Mouse (Mus musculus) megakaryocyte, adult 5-6 weeks (primary cell): ENCODE measurements around the gene Bace1. TPM values are rescaled to one million over a fixed set of nuclear protein-coding genes. Genes with fewer than 3 reads are reported as not detected.

ENCODE experiments used
- ATAC-seq: 2 replicates; pipeline ENCODE4 v1.8.0; 2016; ENCODE audit warnings: mild to moderate bottlenecking, inconsistent platforms; ENCODE audit not compliant: poor library complexity, severe bottlenecking
- total RNA-seq, 2 experiments: library from RNA; stranded (forward) in 1 of 2; stranded (reverse) in 1 of 2; fragments of 153-499, 151-499 nt in 1 of 2; fragments of 221-1000, 200-1000 nt in 1 of 2; gene quantifications; 2 replicates each; pipeline versions ENCODE4 v1.2.3 to v1.2.4; 2015 to 2017

Bace1 gene
- total RNA-seq (2015) (2.9 and 3.5 TPM in 2 replicates), total RNA-seq (2017) (4.1 and 7.2 TPM in 2 replicates)

DNA sequence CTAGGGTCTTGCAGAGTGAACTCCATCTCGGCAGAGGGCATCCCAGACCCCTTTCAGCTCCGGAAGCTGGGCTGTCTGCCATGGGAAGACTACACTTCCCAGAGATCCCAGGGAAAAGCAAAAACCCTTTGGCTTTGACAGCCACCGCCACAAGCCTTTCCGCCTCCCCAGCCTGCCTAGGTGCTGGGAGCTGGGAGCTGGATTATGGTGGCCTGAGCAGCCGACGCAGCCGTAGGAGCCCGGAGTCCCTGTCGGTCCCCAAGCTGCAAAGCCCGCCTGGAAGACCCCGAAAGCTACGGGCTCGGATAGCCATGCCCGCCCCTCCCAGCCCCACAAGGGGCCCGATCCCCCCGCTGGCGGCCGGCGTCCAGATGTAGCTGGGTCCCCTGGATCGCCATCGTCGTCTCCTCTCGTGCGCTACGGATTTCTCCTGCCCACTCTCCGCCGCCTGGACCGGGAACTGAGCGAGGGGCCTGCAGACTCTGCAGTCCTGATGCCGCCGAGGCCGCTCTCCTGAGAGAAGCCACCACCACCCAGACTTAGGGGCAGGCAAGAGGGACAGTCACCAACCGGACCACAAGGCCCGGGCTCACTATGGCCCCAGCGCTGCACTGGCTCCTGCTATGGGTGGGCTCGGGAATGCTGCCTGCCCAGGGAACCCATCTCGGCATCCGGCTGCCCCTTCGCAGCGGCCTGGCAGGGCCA is at the start of gene Bace1:
Gene Bace1 (plus strand): TSS at position 147 of the 705 bp plus-strand sequence.
- peak; percentile 45 for ATAC-seq

DNA sequence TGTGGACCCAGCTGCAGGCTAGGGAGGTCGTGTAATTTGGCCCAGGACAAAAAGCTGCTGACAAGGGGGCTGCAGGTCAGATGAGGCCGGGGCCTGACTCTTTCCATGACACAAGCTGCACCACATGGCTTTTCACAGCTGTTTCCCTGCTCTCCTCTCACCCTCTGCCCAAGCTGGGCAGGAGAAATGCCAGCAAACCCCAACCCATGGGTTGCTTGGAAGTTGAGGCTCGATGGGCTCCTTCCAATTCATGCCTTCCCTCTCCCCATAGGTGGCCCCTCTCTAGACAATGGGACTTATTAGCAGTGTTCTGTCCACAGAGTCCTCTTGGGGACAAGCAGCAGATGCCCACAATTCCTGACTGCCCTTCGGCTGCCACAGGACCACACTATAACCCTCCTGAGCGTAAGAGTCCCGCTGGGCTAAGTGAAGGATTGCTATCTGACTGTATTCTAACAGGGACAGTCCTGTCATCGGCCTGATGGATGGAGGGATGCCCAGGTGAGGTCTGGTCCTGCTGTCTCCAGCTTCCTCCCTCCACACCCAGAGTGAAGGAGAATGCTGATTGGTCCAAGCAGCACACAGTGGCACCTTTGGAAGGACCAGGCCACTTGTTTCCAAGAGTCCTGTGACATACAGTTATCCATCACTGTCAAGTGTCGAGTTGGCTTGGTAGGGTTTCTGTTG is 46.8 kb upstream of the Bace1 start:
- ATAC-seq = no peak

DNA sequence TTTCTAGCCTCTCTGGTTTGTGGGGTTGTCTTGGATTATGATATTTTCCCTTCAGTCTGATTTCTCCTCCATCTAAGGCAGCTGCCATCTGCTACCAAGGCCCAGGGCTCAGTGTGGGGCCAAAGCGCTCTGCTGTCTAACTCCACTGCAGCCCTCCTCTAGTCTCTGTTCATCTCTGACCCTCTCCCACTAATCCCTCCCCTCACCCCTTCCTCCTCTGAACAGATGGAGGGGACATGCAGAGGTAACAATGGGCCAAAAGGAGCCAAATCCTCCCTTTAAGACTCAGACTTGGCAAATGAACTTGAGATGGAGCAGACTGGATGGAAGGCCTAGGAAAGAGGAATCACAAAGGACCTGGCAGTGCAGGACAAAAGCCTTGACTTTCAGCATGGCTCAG is 46.1 kb upstream of the Bace1 start:
- no peak for ATAC-seq

DNA sequence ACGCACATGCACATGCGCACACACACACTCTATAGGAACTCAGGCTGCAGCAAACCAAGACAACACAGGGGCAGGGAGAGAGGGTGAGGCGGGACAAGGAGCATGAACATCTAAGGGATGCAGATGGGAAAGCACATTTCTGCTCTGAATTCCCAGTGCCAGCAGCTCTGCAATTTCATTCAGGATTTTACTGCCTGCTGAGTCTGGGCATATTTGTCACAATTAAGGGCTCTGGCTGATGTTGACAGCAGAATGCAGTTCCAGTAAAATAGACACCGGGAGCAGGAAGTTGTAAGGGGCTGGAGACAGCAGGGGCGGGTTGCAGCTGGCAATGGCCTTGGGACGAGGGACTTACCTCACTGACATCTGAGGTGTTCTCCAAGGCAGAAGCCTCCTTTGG is 44.7 kb upstream of the Bace1 start:
- ATAC-seq = no peak

DNA sequence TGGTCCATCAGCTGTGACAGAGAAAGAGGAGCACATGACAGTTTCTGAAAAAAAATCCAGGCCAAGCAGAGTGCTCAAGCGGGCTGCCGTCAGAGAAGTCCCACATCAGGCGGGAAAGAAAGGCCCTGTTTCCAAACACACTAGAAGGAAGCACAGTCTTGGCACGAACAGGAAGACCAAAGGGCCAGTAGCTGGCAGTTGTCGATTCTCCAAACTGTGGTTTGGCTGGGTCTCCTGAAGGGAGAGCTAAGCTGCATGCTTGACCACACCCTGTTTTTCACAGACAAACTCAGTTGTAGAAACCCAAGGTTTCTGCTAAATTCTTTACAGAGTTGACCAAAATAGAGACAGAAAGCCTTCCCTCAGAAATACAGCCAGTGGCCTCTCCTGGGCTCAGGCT is 42.7 kb upstream of the Bace1 start:
- ATAC-seq = no peak

DNA sequence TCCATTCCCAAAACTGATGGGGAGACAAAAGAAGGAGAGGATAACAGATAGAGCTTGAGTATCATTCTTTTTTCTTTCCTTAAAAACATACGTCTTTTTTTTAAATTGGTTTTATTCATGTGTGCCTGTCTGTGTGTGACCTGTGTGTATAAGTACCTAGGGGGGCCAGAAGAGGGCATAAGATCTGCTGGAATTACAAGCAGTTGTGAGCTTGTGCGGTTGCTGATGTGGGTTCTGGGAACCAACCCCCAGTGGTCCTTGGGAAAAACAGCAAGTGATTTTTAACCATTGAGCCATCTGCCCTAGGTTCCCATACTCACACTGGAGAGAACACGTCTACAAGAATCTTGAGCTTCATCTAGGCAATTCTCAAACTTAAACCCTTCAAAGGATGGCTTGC is 41.1 kb upstream of the Bace1 start:
- no peak for ATAC-seq

DNA sequence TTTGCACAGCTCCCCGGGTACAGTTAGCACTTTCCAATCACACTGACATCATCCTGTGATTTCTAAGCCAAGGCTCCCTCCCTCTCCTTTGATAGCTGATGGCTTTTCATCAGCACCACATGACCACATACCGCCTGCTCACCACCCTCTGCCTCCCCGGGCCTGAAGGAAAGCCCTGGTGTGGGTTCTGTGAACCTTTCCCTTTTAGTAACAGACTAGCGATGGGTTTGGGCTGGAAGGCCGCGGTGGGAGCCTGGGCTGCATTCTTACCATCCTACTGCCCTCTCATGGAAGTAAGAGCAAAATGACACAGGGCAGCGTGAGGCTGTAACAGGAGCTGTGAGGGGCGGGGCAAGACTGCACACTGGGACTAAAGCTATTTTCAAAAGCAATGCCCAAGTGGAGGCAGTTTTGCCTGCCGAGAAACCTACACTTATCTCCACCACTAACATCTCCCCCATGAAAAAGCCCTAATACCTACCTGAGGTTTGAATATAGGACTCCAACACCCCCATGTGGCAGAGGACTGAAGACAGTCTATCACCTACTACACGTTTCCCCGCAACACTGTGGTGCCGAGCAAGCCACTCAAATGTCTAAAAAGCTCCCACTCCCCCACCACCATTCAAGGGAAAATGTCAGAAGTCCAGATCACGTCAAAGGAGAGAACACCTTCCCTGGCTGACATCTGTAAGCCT is 39.8 kb upstream of the Bace1 start:
- ATAC-seq = no peak

DNA sequence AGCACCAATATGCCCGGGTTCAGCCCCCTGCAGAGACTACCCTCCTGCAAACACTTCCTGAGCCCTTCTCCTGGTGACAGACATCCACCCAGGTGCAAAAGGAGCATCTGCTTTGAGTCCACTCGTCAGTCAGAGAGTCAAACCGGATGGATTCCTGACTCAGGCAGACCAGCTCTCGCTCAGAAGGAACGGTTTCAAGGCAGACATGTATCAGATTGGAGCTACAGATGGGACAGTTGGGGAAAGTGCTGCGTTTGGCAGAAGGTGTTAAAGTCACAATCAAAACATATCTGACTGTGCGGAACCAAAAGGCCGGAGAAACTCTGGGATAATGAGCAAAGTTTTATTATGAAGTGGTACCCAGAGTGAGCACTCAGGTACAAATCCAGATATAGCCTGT is 39.0 kb upstream of the Bace1 start:
- no peak for ATAC-seq

DNA sequence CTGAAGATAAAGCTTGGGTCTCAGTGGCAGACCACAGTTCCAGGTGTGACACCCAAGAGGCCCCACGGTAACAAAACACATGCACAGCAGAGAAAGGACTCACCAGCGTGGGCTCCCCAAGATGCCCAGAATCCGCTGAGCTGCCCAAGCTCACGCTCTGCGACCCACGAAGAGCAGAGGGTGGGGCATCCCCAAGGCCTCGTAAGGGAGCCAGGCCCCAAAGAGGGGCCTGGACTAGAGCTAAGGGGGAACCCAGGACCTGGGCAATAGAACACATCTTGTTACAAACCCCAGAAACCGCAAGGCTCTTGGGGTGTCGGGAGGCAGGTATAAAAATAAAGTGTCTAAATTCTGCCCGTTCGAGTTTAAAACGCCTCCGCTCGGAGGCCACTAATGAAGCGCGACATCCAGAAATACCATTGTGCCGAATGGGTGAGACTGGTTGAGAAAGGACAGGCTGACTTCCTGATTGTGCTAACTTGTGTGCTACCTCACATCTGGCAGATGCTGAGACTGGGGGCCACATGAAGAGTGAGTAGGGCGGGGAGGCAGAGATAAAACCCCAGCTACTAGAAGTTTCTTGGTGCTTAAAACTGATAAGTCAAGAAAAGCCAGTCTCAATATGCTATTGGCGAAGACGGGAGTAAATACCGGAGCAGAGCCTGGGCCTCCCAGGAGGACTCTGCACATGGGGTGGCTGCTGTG is 35.2 kb upstream of the Bace1 start:
- peak; percentile 38; the same call in 1 of the 2 replicates for ATAC-seq

DNA sequence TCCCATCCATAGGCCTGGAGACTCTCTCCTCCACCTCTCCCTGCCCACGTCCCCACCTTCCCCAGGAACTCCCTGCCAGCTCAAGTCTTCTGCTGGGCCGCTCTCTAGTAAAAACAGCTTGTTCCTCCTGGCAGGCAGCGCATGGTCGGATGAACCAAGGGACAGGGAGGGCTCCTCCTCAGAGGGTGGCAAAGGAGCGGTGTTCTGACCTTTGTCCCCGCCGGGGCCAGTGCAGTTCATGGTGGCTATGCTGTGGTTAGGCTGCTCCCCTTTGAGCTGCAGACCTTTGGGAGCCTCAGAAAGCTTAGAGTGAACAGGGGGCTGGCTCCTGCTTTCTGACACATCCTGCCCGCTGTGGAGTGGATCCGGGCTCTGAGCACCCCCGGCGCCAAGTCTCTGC is 31.5 kb upstream of the Bace1 start:
- ATAC-seq = no peak

DNA sequence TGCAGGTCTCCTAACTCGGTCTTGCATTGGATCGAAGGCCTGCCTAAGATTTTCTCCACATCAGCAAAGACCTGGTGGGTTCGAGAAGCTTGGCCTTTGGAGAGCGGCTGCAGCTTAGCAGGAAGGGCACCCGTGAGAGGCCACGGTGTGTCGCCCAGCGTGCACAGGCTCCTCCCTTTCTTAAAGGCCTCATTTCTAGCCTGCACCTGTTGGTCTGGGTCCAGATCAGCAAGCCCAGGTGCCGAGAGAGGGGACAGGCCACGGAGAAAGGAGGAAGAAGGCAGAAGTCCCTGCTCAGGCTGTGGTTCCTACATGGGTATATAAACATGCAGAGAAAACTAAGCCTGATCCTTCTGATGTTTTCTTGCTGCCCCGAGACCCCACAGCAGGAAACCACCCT is 31.0 kb upstream of the Bace1 start:
- ATAC-seq = no peak

DNA sequence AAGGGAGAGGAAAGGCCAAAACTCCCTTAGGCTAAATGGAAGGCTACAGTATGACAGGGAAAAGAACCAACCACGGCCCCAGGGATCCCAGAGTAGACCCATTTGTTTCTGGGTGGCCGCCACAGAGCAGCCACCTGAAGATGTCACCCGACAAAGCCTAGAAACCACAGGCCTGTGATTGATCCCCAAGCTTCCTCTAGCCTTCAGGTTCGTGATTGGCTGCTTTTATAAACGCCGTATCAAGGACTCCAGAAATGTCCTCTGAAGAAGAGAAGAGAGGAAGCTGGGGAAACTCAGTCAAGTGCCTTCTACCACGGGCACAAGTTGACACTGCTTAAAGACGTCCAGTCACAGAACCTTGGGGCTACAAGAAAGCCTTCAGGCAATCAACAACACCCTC is 30.6 kb upstream of the Bace1 start:
- ATAC-seq = no peak

DNA sequence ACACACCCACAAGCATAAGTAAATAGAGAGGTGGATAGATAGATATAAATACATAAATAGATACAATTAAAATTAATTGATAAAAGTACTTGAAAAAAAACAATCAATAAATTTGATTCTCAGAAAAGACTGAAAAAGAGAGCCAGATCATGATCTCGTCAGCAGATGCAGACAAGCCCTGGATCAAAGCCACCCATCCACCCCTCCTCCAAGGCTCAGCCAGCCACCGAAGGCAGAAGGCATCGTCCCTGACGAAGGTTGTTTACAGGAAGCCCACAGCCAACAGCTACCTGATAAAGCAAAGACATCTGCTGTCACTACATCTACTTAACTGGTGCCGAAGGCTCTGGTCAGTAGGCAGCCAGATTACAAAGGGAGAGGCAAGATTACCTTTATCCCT is 26.4 kb upstream of the Bace1 start:
- no peak for ATAC-seq

DNA sequence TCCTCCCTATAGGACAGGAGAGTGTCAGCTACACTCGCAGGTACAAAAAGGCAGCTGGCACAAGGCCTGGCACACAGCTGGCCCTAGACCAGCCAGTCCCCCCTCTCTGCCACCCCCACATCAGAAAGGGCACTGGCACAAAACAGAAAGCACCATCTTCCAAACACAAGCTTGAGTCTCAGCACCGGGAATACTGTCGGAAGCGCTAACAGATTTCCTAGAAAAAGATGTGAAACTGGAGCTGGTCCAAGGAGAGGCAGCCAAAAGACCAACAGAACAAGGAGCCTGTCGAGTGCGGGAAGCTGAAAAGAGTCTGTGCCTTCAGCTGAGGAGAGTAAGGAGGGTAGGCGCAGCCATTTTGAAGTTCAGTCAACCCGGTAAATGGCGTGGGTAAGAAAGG is 23.3 kb upstream of the Bace1 start:
- peak; percentile 4; the same call in 1 of the 2 replicates for ATAC-seq

DNA sequence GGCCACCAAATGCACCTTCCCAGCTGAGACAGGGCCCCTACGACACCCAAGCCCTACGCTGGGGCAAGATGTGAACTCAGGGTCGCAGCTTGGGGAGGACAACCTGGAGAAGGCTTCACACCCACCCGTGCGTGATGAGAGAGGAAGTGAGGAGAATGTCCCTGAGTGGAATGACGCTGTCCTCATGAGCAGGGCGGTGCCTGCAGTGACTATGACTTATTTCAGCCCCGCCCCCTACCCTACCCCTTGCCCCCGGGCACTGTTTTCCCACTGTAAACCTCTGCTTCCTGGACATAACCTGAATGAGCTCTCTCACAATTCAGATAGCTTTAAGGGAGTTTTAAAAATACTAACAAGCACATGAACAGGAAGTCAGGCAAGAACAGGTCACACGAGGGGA is 22.9 kb upstream of the Bace1 start:
- peak; percentile 92 for ATAC-seq

DNA sequence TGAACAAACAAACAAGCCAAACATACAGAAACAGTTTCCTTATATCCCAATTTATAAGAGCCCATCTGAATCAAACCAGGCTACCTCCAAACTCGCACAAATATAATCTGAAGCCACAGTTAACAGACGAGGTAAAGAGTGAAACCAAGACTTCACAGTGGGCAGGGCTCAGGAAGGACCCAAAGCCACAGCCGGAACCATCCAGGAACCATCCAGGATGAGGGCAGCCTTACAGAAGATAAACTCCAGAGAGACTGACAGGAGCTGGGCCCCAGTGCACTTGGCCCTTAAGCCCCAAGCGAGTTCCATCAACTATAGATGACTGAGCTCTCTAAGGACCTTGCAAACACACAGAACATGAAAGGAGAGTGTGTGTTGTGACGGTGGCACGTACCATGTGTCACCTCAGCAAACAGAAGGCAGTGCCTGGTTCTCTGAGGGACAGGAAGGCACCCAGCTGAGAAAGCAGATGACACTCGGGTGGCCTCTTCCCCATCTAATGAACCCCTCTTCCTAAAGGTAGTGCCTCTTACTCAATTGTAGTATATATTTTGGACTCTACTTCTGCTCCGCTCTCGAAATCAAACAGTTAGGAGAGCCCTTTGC is 19.9 kb upstream of the Bace1 start:
- ATAC-seq = peak; percentile 38

DNA sequence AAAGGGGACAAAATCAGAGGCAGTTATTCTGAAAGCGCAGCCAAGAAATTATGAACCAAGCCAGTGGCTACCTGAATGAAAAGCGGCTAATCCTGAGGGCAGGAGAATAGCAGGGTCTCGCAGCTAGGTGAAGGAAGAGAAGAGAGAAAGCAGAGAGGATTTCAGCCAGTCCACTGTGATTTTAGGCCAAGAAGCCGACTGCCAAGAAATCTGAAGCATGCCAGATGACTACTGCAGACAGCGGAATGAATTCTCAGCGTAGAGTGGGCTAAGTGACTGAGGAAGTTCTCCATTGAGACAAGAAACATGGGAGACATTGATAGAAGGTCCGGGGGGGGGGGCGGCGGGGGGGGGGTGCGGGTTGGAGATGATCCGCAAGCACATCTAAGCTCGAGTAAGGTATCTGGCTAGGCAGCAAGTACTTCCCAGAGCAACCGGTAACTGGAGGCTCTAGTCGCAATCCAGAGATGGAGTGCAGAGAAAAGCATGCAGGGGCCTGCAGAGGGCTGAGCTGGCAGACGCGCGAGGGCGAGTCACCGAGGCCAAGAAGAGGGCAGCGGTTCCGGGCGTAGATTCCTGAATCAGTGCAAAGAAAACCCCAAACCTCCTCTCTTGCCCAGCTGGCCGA is 10.6 kb upstream of the Bace1 start:
- peak; percentile 28; the same call in 1 of the 2 replicates for ATAC-seq

DNA sequence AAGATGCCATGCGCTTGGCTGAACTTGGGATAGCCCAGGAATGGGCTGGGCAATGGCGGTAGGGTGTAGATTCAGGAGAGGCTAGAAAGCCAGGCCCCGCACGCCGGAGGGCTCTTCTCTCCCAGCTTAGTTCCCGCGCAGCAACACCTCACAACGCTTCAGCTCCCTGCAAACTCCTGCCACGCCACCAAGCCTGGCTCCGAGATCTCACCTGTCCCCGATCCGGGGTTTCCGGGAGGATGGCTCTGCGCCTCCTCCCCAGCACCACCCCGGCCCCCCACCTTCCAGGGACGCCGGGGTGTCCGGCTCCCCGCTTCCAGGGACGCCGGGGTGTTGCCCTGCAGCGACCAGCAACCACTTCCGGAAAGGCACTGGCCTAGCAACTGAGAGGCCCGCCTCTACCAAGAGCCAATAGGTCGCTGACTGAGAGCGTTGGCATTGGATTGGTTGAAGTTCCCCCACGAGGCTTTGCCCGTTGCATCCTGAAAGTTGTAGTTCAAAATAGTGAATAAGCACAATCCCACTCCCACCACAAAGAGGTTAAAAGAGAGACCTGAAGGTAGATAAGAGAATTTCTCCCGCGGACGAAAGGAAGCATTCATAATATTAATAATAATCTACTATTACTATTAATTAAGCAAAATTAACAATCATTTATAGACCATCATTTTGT is 10.0 kb upstream of the Bace1 start, which contains the start of gene Cep164:
Gene Cep164 (minus strand): TSS at position 401 of the 673 bp plus-strand sequence.
- ATAC-seq = peak; percentile 99

DNA sequence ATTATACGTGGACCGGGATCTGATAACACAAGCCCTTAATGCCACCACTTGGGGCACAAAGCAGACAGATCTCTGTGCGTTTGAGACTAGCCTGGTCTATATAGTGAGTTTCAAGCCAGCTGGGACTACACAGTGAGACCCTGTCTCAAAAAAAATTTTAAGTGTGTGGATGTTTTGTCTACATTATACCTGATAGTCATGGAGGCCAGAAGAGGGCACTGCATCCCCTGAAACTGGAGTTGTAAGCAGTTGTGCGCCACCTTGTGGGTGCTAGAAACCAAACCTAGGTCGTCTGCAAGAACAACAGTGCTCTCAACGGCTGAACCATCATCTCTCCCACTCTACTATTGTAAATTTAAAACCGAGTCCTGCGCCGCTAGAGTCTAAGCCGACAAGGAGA is 9.3 kb upstream of the Bace1 start:
- ATAC-seq = peak; percentile 37

DNA sequence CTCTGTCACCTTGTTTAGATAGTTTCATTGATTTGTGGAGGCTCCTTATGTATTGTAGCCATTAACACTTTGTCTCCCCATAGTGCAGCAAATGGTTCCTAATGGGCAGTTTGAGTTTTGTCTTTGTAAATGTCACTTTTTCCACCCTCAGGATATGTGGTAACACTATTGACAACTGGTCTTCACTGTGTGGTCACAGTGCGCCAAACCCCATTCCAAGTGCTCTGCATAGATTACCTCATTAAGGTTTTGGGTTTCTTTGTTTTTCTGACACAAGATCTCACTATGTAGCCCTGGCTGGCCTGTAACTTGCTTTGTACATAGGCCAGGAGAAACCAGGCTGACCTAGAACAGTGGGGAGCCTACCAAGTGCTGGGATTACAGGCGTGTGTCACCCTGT is 5.5 kb upstream of the Bace1 start:
- no peak for ATAC-seq
